Mouse (Mus musculus) CD4-positive, CD25-positive, alpha-beta regulatory T cell, adult 4 months (primary cell): ENCODE measurements around the gene Slfn4. TPM values are rescaled to one million over a fixed set of nuclear protein-coding genes. Genes with fewer than 3 reads are reported as not detected.

ENCODE experiments used
- polyA plus RNA-seq, 2 experiments: library from polyadenylated mRNA; unstranded; fragments of 100-300 nt; shearing (Covaris generic); gene quantifications; one replicate each; pipeline ENCODE4 v1.2.1; 2017

Gene Slfn4
- polyA plus RNA-seq, 2 experiments from 2014 or later = 0.27 to 0.28 TPM

Other genes starting within 250 kb of the Slfn4 start
- gene Slfn5, start 223.8 kb upstream of the Slfn4 start, polyA plus RNA-seq = 10 to 100 TPM; 30.3 to 39.4 TPM
- gene Slfn9, start 183.4 kb upstream of the Slfn4 start, polyA plus RNA-seq = 10 to 100 TPM; 10.7 to 17.9 TPM
- 100 to 1,000 TPM; 109 to 141 TPM for gene Slfn8, start 154.4 kb upstream of the Slfn4 start, polyA plus RNA-seq
- gene Slfn2, start 110.1 kb upstream of the Slfn4 start, polyA plus RNA-seq = 100 to 1,000 TPM; 806 to 834 TPM
- gene Slfn1, start 58.3 kb upstream of the Slfn4 start, polyA plus RNA-seq = 100 to 1,000 TPM; 247 to 270 TPM
- gene Slfn3, start 16.1 kb downstream of the Slfn4 start, polyA plus RNA-seq = 1 to 10 TPM; 3.2 to 4.8 TPM
- not detected for gene Slfn14, start 111.5 kb downstream of the Slfn4 start, polyA plus RNA-seq
- gene Ap2b1, start 123.8 kb downstream of the Slfn4 start, polyA plus RNA-seq = 10 to 100 TPM; 52.3 to 63.9 TPM
- 10 to 100 TPM; 12.5 TPM for gene Pex12, start 127.4 kb downstream of the Slfn4 start, polyA plus RNA-seq
- not detected for gene Rasl10b, start 234.0 kb downstream of the Slfn4 start, polyA plus RNA-seq